ENCODE assay signal across 24 mouse cellular contexts in genomic region chr12:101776383-101776782, GRCm38 (mm10). TPM values are rescaled to one million over a fixed set of nuclear protein-coding genes. Genes with fewer than 3 reads are reported as not detected.
DNase-seq lines count a peak whose midpoint lies in the region; ATAC-seq lines count a peak whose summit lies in the region.
"Had no signal": no experiment of that assay in that cellular context is flagged by ENCODE, and none has a peak within 500 bp of the region (broad histone marks: within the 10 kb centered on the region; RNA-seq: fewer than 3 reads in every experiment).

No protein-coding gene starts in this region.

- ATAC-seq in forebrain, embryonic 11.5 days (replicated peaks; ENCODE audit: low FRiP score) = no peak
- ATAC-seq in forebrain, embryonic 15.5 days (replicated peaks) = no peak
- no peak for ATAC-seq in heart, embryonic 13.5 days (ENCODE audit: extremely low read depth, insufficient number of reproducible peaks, low FRiP score, low TSS enrichment)
- ATAC-seq in kidney, embryonic 15.5 days (replicated peaks; ENCODE audit: low FRiP score) = no peak
- no peak for ATAC-seq in forebrain, embryonic 12.5 days (ENCODE audit: low FRiP score)
- ATAC-seq: CD4-positive, CD25-positive, alpha-beta regulatory T cell, adult 4 months; forebrain, embryonic 14.5 days; Patski had no signal

- no peaks in the 10 kb centered on the region for H3K36me3 ChIP-seq in forebrain, embryonic 11.5 days (ENCODE audit: control insufficient read depth, insufficient read depth, low read length)
- H3K36me3 ChIP-seq in forebrain, embryonic 15.5 days = no peaks in the 10 kb centered on the region
- no peaks in the 10 kb centered on the region for H3K36me3 ChIP-seq in heart, embryonic 13.5 days
- no peaks in the 10 kb centered on the region for H3K36me3 ChIP-seq in kidney, embryonic 15.5 days
- no peaks in the 10 kb centered on the region for H3K36me3 ChIP-seq in forebrain, embryonic 12.5 days (replicated peaks)
- H3K36me3 ChIP-seq: limb, embryonic 12.5 days; liver, embryonic 15.5 days; neural tube, embryonic 13.5 days had no signal

- DNase-seq in forebrain, embryonic 11.5 days (ENCODE audit: low spot score) = peak; percentile 13
- DNase-seq in heart, postnatal 4 days = peak; percentile 66
- peak; percentile 58 for DNase-seq in lung, postnatal 14 days
- no peak for DNase-seq in right cerebral cortex, adult 2 months (ENCODE audit: low spot score in 2 of 2)
- DNase-seq: adrenal gland, postnatal 10 days; cerebellum, adult 9-11 months; kidney, adult 8-10 months; kidney, postnatal 25 days; midbrain, embryonic 14.5 days; spleen, adult 18-20 months; thymus, adult 18-20 months; thymus, postnatal 4 days had no signal

- no peak overlapping the region for H3K9ac ChIP-seq in forebrain, embryonic 11.5 days (ENCODE audit: low read length)
- H3K9ac ChIP-seq in forebrain, embryonic 15.5 days (replicated peaks) = no peak overlapping the region
- no peak overlapping the region for H3K9ac ChIP-seq in heart, embryonic 13.5 days
- H3K9ac ChIP-seq in kidney, embryonic 15.5 days = no peak overlapping the region
- no peak overlapping the region for H3K9ac ChIP-seq in forebrain, embryonic 12.5 days
- H3K9ac ChIP-seq: hindbrain, embryonic 14.5 days; limb, embryonic 12.5 days; liver, embryonic 15.5 days; neural tube, embryonic 13.5 days had no signal

- H3K27me3 ChIP-seq in forebrain, embryonic 11.5 days (ENCODE audit: control insufficient read depth, insufficient read depth, low read length) = no peaks in the 10 kb centered on the region
- no peaks in the 10 kb centered on the region for H3K27me3 ChIP-seq in forebrain, embryonic 15.5 days
- no peaks in the 10 kb centered on the region for H3K27me3 ChIP-seq in heart, embryonic 13.5 days (replicated peaks)
- no peaks in the 10 kb centered on the region for H3K27me3 ChIP-seq in kidney, embryonic 15.5 days
- no peaks in the 10 kb centered on the region for H3K27me3 ChIP-seq in forebrain, embryonic 12.5 days
- H3K27me3 ChIP-seq: limb, embryonic 12.5 days; liver, embryonic 15.5 days; neural tube, embryonic 13.5 days; Patski had no signal

- H3K4me3 ChIP-seq in forebrain, embryonic 11.5 days (ENCODE audit: low read depth, low read length) = no peak overlapping the region
- no peak overlapping the region for H3K4me3 ChIP-seq in forebrain, embryonic 15.5 days
- H3K4me3 ChIP-seq in heart, embryonic 13.5 days = no peak overlapping the region
- no peak overlapping the region for H3K4me3 ChIP-seq in kidney, embryonic 15.5 days (replicated peaks)
- no peak overlapping the region for H3K4me3 ChIP-seq in forebrain, embryonic 12.5 days (replicated peaks)
- H3K4me3 ChIP-seq: limb, embryonic 12.5 days; liver, embryonic 15.5 days; neural tube, embryonic 13.5 days had no signal

- H3K9me3 ChIP-seq in forebrain, embryonic 11.5 days (ENCODE audit: control insufficient read depth, low read length) = no peaks in the 10 kb centered on the region
- no peaks in the 10 kb centered on the region for H3K9me3 ChIP-seq in forebrain, embryonic 15.5 days
- no peaks in the 10 kb centered on the region for H3K9me3 ChIP-seq in heart, embryonic 13.5 days
- no peaks in the 10 kb centered on the region for H3K9me3 ChIP-seq in kidney, embryonic 15.5 days (replicated peaks)
- no peaks in the 10 kb centered on the region for H3K9me3 ChIP-seq in forebrain, embryonic 12.5 days
- H3K9me3 ChIP-seq: limb, embryonic 12.5 days; liver, embryonic 15.5 days; neural tube, embryonic 13.5 days had no signal

- no peak overlapping the region for H3K27ac ChIP-seq in forebrain, embryonic 11.5 days (ENCODE audit: low read depth, low read length)
- H3K27ac ChIP-seq in forebrain, embryonic 15.5 days (replicated peaks) = no peak overlapping the region
- peak overlapping the region; percentile 48; the same call in 1 of the 2 replicates for H3K27ac ChIP-seq in heart, embryonic 13.5 days (replicated peaks)
- H3K27ac ChIP-seq in kidney, embryonic 15.5 days = no peak overlapping the region
- H3K27ac ChIP-seq in forebrain, embryonic 12.5 days = no peak overlapping the region
- H3K27ac ChIP-seq: hindbrain, embryonic 14.5 days; limb, embryonic 12.5 days; liver, embryonic 15.5 days; neural tube, embryonic 13.5 days had no signal

- 84% methylated on average over 5 of the region's 5 CpGs for WGBS in forebrain, embryonic 11.5 days
- WGBS in forebrain, embryonic 15.5 days = 75% methylated on average over 5 of the region's 5 CpGs
- WGBS in heart, embryonic 13.5 days = 74% methylated on average over 5 of the region's 5 CpGs
- WGBS in kidney, embryonic 15.5 days = 90% methylated on average over 5 of the region's 5 CpGs
- 88% methylated on average over 5 of the region's 5 CpGs for WGBS in forebrain, embryonic 12.5 days

- H3K4me2 ChIP-seq in forebrain, embryonic 11.5 days (ENCODE audit: low read depth, low read length, severe bottlenecking) = no peak overlapping the region
- H3K4me2 ChIP-seq in forebrain, embryonic 15.5 days (replicated peaks) = no peak overlapping the region
- H3K4me2 ChIP-seq in heart, embryonic 13.5 days = no peak overlapping the region
- no peak overlapping the region for H3K4me2 ChIP-seq in kidney, embryonic 15.5 days
- no peak overlapping the region for H3K4me2 ChIP-seq in forebrain, embryonic 12.5 days
- H3K4me2 ChIP-seq: hindbrain, embryonic 14.5 days; limb, embryonic 12.5 days; liver, embryonic 15.5 days; neural tube, embryonic 13.5 days had no signal

- no peaks in the 10 kb centered on the region for H3K4me1 ChIP-seq in forebrain, embryonic 11.5 days (replicated peaks; ENCODE audit: control insufficient read depth, insufficient read depth, low read length)
- H3K4me1 ChIP-seq in forebrain, embryonic 15.5 days = no peaks in the 10 kb centered on the region
- H3K4me1 ChIP-seq in heart, embryonic 13.5 days = peaks cover 14% of the 10 kb centered on the region
- H3K4me1 ChIP-seq in kidney, embryonic 15.5 days = peaks cover 10% of the 10 kb centered on the region; the same call in 1 of the 2 replicates
- H3K4me1 ChIP-seq in forebrain, embryonic 12.5 days = no peaks in the 10 kb centered on the region
- H3K4me1 ChIP-seq: liver, embryonic 15.5 days; neural tube, embryonic 13.5 days had no signal

RNA-seq across cellular contexts. Expression of gene Fbln5, which starts 42.5 kb away (rescaled TPM):
- 9.2 and 12.2 TPM in 2 replicates for polyA plus RNA-seq in forebrain, embryonic 11.5 days (2014; fragmentation: Nextera tagmentation; extraction: Ambion mirVana)
- 5.9 and 6.4 TPM in 2 replicates for polyA plus RNA-seq in forebrain, embryonic 15.5 days (2015; fragmentation: Nextera tagmentation; extraction: Ambion mirVana)
- polyA plus RNA-seq in heart, embryonic 13.5 days (2015; fragmentation: Nextera tagmentation; extraction: Ambion mirVana) = 154 and 160 TPM in 2 replicates
- total RNA-seq in heart, postnatal 4 days (2021) = 10 to 100 TPM; 57.0 to 69.2 TPM
- polyA plus RNA-seq in kidney, embryonic 15.5 days (2015; fragmentation: Nextera tagmentation; extraction: Ambion mirVana) = 111 and 112 TPM in 2 replicates
- polyA plus RNA-seq in forebrain, embryonic 12.5 days (2016; fragmentation: Nextera tagmentation; extraction: Ambion mirVana) = 8.7 and 12.2 TPM in 2 replicates
- polyA plus RNA-seq: CD4-positive, CD25-positive, alpha-beta regulatory T cell, adult 4 months had no signal

RNA-seq across cellular contexts. Expression of gene Tc2n, which starts 58.1 kb away (rescaled TPM):
- 0.13 and 0.15 TPM in 2 replicates for polyA plus RNA-seq in forebrain, embryonic 11.5 days (2014; fragmentation: Nextera tagmentation; extraction: Ambion mirVana)
- 0.08 and 0.24 TPM in 2 replicates for polyA plus RNA-seq in forebrain, embryonic 15.5 days (2015; fragmentation: Nextera tagmentation; extraction: Ambion mirVana)
- 0.11 and 0.37 TPM in 2 replicates for polyA plus RNA-seq in heart, embryonic 13.5 days (2015; fragmentation: Nextera tagmentation; extraction: Ambion mirVana)
- under 1 TPM; 0.45 to 0.65 TPM for total RNA-seq in heart, postnatal 4 days (2021)
- 0.60 and 0.78 TPM in 2 replicates for polyA plus RNA-seq in kidney, embryonic 15.5 days (2015; fragmentation: Nextera tagmentation; extraction: Ambion mirVana)
- 0.12 and 0.20 TPM in 2 replicates for polyA plus RNA-seq in forebrain, embryonic 12.5 days (2016; fragmentation: Nextera tagmentation; extraction: Ambion mirVana)
- total RNA-seq: megakaryocyte, adult 5-6 weeks had no signal

Comparison
In these comparisons a context has a peak if more than half of its experiments do, and no peak if none do; other contexts are left out.
1. DNase-seq: peak in forebrain, embryonic 11.5 days (single experiment), heart, postnatal 4 days (single experiment) and lung, postnatal 14 days (single experiment); none in right cerebral cortex, adult 2 months (0 of 2).